Mouse (Mus musculus): ENCODE data around the gene Oxsr1. TPM values are rescaled to one million over a fixed set of nuclear protein-coding genes. Genes with fewer than 3 reads are reported as not detected.

The Oxsr1 gene
- total RNA-seq, 2 experiments from 2014 or later, result 48.4 to 51.0 TPM

DNA sequence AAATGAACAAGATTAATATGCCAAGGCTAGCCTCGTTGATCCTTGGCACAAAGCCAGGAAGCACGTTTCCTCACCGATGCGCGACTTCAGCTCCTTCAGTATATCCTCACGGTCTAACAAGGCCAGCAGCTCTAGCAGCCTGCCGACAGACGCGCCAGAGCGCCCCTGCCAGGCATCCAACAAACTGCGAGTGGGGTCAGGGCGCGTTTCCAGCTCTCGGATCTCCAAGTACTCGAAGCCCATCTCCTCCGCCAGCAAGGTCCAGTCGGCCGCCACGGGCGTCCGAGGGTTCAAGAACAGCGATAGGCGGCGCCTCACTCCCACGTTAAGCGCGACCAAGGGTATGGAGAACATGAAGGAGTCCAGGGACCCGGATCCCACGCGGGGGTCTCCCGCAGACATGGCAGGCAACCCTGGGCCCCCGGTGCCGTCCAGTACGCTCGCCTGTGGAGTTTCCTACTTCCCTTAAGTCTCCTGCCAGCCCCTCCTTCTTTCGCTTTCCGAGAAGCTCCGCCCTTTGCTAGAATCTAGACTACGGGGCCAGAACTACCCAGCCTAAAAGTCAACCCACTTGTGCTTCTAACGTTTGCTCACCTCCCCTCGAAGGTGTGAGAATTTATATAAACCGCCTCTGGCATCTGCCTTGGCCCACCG, 17.5 kb upstream of the Oxsr1 start, which contains the start of gene Acaa1a:
Acaa1a (plus strand) TSS at position 119 of the 654 bp plus-strand sequence.
- DNase-seq, result peak; percentile 53 to 79
- intact Hi-C loops (cut with DNase I), result no loop called here

DNA sequence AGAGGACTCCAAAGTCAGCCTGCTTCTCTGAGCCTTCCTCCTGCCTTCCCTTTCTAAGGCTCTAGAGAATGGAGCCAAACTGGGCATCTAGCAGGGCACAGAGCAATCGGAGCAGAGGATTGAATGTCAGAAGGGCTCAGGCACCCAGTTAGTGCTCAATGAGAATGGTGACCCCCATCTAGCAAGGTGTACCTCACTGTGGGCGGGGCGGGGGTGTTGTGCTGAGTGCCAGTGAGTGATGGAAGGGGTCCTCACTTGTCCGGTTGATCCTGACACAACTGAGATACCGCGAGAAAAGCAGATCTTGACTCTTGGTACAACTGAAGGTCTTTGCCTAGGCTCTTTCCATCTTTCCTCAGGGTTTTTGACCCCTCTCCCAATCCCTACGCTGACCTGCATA, 16.9 kb upstream of the Oxsr1 start:
- intact Hi-C loops (cut with DNase I), result no loop called here
- DNase-seq, result no peak

DNA sequence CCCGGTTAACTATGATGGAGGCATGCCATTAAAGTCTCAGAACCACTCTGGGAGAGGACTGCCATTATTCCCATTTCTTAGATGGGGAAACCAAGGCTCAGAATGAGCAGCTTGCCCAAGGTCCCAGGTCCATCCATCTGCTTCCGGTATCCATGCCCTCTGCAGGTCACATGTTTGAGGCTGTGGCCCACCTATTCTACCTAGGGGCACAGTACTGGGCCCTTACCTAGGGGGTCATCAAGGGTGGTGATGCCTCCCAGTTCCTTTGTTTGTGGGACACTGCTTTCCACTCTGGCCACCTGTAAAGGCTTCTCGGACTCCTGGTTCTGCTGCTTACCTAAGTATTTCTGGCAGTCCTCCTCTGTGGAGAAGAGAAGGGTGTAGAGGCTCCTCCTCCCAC, 16.1 kb upstream of the Oxsr1 start:
- no peak for DNase-seq
- intact Hi-C loops (cut with DNase I), result no loop called here

DNA sequence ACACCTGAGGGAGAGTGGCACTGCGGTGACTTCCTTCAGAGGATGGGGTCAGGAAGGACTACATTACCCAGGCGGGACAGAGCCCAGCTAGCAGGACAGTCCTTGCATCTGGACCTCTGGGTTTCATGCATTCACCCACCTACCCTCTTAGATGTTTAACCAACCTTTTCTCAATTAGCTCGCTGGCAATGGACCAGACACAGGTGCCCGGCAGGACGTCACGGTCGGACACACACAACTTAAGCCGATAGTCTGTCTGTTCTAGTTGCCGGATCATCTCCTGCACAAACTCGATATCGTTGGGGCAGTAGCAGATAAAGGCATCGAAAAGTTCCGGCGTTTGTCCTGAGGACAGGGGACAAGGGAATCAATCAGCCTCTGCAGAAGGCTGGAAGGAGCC, 15.6 kb upstream of the Oxsr1 start:
- intact Hi-C loops (cut with DNase I), result no loop called here

DNA sequence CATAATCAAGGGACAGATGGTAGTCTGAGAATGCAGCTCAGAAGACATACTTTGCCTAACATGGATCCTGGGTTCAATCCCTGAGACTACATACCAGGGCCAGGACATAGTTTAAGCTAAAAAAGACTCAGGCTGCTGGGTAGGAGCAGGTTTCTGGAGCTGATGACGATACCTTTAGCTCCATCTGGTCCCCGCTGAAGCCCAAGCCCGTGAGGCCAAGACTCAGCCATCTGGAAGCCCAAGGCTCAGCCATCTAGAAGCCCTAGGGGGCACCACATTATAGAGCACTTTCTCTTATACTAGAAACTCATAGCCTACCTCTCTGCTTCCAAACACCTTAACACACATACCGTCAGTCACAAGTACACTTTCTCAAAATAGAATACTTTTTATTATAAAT, 13.3 kb upstream of the Oxsr1 start:
- no peak for DNase-seq
- intact Hi-C loops (cut with DNase I), result no loop called here

More for the DNA sequence above, 15.6 kb upstream of the Oxsr1 start:
- DNase-seq, result no peak

DNA sequence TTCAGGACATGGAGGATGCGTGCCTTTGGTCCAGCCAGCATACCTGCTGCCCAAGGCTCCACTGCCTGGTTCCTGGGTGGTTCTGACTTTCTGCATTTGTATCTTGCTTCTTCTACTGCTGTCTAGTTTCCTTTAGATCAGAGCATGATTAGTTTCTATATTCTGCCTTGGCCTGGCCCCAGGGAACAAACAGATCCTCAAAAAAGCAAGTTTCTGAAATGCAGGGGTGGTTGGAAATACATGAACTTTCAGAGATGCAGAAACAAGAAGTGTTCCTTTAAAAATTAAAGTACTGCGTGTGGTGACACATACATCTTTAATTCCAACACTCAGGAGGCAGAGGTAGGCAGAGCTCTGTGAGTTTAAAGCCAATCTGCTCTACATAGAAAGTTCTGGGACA, 12.6 kb upstream of the Oxsr1 start:
- no peak for DNase-seq
- intact Hi-C loops (cut with DNase I), result no loop called here

DNA sequence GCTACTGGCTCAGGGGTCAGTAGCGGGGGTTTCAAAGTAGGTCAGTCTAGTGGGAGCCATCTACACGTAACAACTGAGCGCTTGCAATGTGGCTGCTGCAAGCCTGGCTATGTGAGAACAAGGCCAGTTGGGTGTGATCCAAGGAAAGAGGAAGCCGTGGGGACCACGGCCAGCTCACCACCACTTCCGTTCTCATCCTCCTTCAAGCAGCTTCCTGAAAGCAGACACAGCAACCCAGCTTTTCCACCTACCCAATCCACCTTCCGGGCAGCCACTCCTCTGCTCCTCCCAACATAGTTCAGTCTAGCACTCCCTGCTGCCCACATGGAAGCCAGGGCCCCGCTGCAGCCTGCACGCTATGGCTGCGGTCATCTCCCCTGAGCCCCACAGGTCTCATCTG, 12.1 kb upstream of the Oxsr1 start:
- intact Hi-C loops (cut with DNase I), result no loop called here
- DNase-seq, result peak; percentile 46 to 52

DNA sequence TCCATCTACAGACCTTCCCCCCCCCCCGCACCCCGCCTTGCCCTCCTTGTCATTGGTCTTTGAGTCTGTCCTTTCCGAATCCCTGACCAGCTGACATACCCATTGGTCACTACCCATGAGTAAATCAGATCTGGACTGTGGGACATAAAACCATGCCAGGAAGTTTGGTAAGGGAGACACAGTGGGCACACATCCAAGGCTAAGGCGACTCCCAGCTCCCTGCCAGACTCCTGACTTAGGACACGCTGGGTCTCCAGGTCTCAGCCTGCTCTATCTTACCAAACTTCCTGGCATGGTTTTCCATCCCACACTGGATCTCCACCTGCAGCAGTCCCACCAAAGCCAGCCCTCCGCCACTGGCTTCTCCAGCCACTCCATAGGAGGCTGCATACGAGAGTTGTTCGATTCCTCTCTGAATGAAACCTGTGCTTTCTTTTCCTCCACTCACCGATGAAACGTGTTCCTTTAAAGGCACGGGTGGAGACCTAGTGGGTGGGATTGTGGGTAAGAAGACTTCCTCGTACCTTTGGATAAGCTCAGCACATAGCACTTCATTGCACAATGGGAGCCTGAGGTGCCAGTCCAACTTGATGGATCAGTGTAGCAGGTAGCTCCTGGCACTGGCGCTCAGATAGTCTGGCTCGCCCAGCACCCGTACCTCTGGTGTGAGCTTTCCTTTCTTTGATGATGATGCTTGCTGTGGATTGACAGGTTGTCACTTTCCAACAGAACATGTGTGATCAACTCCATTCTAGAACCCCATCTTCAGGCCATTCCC, 8.1 kb upstream of the Oxsr1 start:
- no peak for DNase-seq
- intact Hi-C loops (cut with DNase I), result no loop called here

DNA sequence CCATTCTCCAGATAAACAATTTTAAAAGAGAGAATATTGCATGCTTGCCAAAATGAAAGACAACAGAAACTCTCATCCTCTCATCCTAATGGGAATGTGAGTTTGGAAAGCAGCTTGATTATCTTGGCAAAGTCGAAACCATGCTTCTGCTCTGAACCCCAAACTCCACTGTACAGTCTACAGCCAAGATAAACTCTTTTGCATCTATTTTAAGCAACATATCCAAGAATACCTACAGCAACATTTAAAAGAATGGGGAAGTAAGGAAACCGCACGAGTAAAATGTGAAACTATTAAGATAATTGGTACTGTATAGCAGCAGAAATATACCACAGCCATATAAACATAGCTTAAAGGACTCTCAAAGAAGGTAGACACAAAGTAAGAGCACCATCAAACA, 6.3 kb upstream of the Oxsr1 start:
- DNase-seq, result no peak
- intact Hi-C loops (cut with DNase I), result no loop called here

DNA sequence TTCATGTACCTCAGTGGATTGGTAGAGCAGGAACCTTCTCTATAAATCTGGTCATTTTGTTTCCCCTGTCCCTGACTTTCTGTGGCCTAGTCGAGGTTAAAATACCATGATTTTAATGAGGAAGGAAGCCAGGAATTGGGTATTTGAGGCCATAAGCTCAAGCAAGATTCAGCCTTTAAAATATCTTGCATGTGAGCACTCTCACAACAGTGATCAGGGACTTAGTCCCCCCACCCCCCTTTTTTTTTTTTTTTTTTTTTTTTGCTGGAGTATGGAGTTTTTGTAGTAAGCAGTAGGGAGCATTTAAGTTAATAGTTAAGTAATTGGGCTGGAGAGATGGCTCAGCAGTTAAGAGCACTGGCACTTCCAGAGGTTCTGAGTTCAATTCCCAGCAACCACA, 1.9 kb upstream of the Oxsr1 start:
- DNase-seq, result no peak
- intact Hi-C loops (cut with DNase I), result no loop called here

DNA sequence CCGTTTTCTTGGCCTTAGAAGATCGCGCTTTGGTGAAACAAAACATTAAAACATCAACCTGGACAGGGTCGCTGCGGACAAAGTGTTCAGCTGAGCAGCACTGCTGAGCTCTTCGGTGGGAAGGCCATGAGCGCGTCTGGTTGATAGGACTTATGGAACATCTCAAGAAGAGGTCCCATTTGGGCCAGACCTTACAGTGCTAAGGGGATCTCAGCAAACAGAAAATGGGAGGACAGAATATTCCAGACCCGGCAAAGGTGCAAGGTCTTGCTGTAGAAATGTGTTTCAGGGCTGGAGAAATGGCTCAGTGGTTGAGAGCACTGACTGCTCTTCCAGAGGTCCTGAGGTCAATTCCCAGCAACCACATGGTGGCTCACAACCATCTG, 1.0 kb upstream of the Oxsr1 start:
- intact Hi-C loops (cut with DNase I), result no loop called here

DNA sequence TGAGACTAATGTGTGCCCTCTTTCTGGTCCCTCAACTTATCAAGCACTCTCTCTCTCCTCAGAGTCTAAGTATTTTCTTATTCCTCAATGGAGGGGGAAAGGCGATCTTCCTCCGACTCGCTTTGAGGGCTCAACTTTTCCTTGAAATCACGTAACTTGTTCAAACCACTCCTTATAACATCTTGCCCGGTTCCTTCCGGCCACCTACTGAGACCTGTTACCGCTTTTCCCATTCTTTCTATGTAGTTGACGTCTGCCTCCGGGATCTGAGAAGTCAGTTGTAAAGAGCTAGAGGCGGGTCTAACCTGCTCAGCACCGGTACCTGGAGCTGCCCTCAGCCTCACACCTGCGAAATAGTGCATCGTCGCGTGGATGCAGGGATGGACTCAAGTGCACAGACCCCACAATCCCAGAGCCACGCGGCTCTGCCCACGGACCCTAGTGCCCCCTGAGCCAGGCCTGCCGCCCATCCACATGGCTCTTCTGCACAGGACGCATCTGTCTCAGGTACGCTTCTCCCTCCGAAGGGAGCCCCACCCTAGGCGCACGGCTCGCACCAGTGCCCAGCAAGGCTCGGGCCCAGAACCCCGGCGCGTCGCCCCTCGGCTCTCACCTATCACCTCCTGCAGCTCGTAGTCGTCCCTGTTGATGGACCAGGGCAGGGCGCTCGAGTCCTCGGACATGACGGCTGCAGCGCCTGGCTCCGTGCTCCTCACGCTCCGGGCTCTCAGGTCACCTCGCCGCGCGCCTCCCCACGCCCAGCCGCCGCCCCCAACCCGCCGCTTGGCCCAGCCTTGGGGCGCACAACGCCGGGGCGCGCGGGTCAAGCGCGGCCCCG, 616 bp downstream of the Oxsr1 start:
- intact Hi-C loops (cut with DNase I), result no loop called here
- DNase-seq, result no peak

More for the DNA sequence above, 1.0 kb upstream of the Oxsr1 start:
- DNase-seq, result no peak

DNA sequence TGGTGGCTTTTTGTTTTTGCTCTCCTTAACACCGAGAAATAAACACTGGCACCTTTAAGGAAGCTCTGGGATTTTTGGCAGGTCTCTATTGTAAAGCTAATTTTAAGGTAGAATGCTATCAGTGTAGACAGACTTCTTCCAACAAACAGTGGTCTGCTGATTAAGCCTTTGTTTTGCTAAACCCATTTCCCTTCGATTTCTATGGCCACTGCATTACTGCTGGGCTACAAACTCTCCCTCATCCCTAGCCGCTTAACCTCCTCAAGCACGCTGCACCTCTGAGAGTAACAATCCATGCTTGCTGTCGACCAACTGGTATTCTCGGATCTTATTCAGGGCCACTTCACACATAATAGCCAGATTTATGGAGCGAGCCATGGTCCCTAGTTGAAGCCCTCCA, 1.3 kb downstream of the Oxsr1 start:
- intact Hi-C loops (cut with DNase I), result no loop called here

DNA sequence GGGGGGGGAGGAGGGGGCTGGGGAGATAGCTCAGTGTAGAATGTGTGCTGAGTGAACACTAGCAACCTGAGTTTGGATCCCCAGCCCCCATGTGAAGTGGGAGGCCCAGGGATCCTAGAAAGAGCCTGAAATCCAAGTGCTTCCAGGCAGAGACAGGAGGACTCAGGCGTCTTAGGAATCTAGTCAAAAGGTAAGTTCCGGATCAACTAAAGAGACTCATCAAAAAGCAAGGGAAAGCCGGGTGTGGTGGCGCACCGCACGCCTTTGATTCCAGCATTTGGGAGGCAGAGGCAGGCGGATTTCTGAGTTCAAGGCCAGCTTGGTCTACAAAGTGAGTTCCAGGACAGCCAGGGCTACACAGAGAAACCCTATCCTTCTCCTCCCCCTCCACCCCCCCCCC, 1.8 kb downstream of the Oxsr1 start:
- intact Hi-C loops (cut with DNase I), result no loop called here
- DNase-seq, result no peak

More for the DNA sequence above, 1.3 kb downstream of the Oxsr1 start:
- no peak for DNase-seq

DNA sequence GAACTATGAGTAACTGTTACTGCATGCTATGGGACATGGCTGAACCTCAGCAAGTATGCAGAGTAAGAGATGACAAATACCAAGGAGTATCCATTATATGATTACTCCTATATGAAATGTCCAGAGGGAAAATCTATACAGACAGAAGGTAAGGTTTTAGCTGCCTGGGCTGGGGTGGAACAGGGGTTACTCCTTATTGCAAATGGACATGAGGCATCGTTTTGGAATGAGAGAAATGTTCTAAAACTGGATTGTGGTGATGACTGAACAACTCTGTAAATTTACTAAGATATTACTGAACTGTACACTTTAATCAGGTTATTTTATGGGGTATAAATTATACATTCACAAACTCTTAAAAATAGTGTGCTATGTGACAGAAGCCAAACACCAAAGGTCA, 3.3 kb downstream of the Oxsr1 start:
- intact Hi-C loops (cut with DNase I), result no loop called here
- no peak for DNase-seq

DNA sequence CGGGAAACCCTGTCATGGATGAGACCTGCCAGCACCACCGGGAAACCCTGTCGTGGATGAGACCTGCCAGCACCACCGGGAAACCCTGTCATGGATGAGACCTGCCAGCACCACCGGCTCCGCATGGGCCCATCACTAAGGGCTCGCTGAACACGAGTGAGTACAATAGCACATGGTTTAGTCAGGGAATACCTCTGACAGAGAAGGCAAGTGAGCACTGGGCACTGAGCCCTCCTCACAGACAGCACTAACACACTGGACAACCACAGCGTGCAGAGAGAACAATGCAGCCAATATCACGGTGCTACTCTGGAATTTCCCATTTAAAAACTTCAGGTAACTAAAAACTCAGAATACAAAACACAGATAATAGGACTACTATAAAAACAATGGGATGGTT, 9.1 kb downstream of the Oxsr1 start:
- intact Hi-C loops (cut with DNase I), result no loop called here

DNA sequence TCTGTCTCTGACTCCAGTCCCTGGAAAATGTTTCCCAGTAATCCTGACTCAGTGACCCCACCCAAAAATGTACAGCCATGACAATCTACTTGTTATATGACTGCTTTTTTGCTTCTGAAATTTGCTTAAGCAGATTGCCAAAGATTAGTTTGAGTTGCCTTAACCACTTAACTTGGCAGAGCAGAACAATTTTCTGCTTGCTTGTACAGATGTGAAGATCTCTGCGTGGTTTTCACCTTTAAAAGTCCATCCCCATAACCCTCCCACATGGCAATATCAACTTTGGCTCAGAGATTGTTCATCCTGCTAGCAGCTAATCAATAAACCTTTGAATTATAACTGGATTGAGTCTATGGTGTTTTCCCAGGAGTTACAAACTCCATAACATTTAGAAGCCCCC, 13.2 kb downstream of the Oxsr1 start:
- intact Hi-C loops (cut with DNase I), result no loop called here

More for the DNA sequence above, 9.1 kb downstream of the Oxsr1 start:
- DNase-seq, result no peak

DNA sequence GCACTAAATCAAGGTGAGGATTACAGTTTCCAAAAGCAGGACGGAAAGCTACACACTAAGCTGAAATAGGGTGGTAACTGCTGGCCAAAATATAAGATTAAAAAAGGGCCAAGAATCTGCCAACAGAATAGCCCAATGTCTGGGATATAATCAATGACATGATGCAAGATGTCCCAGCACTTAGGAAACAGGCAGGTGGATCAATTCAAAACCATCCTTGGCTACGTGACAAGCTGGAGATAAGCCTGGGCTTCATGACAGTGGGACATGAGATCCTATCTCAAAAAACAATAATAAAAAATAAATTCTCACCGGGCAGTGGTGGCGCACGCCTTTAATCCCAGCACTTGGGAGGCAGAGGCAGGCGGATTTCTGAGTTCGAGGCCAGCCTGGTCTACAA, 16.4 kb downstream of the Oxsr1 start:
- no peak for DNase-seq
- intact Hi-C loops (cut with DNase I), result no loop called here

More for the DNA sequence above, 13.2 kb downstream of the Oxsr1 start:
- no peak for DNase-seq

DNA sequence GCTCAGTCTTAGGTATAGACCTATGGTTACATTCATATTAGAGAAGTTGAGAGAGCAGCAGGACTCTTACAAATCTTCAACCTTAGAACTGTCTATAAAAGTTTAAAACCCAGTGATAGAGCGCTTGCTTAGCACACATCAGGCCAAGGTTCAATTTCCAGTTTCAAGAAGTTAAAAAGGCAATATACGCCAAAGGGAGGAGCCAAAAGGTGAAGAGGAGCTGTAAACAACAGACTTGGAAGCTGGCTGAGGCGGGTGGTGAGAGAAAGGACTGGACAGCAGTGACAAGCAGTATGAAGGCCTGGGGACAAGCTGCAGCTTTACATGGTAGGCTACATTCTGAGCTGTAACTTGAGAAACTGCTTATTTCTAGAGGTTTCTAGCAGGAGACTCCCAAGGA, 23.7 kb downstream of the Oxsr1 start:
- intact Hi-C loops (cut with DNase I), result no loop called here
- no peak for DNase-seq

DNA sequence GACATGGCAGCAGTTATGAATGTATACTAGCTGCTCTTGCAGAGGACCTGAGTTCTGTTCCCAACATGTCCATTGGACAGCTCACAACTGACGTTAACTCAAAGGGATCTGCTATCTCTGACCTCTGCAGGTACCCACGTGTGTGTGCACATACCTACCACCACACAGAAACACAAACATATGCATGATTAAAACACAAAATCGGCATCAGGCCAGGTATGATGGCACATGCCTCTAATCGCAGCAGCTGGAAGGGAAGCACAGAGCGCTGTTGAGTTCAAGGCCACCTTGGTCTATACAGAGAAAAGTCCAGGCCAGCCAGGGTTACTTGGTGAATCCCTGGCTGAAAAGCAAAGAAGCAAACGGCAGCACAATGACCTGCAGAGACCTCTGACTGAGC, 24.5 kb downstream of the Oxsr1 start:
- DNase-seq, result no peak
- intact Hi-C loops (cut with DNase I), result no loop called here

DNA sequence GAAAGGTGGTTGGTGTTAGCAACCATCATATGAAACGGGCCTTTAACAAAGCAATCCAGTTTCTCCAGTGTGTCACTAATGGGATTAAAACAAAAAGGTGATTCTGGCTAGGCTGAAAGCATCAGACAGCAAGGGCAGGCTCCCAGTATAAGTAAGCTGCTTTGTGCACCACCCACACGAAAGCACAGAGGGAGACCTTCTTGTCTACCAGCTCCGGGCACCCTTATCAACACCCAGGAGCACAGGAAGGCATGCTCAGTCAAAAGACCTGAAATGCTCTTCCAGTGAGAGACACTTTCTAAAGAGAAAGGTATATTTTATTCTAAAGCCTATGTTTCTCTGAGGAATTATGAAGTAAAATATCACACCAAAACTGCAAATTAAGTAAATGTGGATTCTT, 31.4 kb downstream of the Oxsr1 start:
- intact Hi-C loops (cut with DNase I), result no loop called here
- no peak for DNase-seq

Measured in gastrocnemius, postnatal 36 days (tissue).